Mouse (Mus musculus): ENCODE measurements at regions not wholly inside any gene's neighbourhood (a gene's known extent, or its start where the extent isn't known, plus 50 kb on each side); places are given as distances from the start of the nearest gene placed in this dataset.

DNA sequence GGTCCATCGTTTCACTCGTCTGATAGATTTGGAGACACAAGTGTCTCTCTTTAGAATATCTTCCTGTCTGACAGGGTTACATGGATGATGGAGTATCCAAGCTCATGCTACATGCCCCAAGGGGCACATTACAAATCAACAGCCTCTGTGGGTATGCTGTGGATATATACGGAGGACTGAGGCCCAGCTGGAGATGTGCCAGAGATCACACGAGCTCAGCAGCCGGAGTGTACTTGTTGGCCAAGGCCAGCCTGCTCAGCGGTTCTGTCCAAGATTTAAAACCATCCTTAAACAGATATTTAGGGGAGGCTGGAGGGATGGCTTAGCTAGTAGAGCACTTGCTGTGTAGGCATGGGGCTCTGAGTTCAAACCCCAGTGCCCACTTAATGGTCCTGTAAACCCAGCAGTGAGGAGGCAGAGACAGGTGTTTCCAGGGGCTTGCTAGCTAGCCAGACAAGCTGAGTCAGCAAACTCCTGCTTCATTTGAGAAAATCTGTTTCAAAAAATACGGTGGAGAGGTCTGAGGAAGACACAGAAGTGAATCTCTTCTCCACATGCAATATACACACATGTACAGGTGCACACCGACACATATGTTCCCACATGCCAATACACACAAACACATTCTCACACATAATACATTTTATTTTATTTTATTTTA, 85.6 kb upstream of the Aldh1b1 start:
- no peak for DNase-seq (ENCODE audit: low read depth)

DNA sequence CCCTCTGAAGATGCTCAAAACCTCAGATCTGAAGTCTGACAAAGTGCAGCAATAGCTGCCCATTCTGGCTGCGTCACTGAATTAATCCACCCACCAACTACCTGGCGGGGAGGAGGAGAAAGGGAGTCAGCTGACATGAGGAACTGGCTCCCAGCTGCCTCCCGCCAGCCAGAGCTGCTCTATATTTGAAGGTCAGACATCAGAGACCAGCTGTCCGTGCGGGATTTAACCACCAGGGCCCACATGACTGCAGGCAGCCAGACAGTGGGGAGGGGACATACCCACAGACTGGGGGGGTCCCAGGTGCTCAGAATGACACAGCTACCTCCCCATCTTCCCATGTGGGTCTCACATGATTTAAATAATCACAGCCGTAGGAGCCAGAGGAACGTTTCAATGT, 94.8 kb upstream of the Aldh1b1 start:
- DNase-seq (ENCODE audit: low read depth) = no peak

DNA sequence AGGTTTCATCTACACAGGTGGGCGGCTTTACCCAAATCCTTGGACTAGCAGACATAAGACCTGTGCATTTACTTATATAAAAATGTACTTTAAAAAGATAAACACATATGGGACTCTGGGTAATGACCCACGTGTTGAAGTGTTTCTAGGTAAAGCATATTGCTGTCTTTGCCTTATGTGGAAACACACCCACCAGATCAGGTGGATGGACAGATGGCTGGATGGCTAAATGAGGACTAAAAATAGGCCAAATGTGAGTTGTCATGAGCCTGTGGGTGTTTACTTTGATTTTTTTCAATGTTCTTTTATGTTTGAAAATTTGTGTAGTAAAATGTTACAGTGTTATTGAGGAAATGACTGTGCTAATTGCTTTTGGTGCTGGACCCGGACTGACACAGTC, 99.2 kb upstream of the Aldh1b1 start:
- no peak for DNase-seq (ENCODE audit: low read depth)

DNA sequence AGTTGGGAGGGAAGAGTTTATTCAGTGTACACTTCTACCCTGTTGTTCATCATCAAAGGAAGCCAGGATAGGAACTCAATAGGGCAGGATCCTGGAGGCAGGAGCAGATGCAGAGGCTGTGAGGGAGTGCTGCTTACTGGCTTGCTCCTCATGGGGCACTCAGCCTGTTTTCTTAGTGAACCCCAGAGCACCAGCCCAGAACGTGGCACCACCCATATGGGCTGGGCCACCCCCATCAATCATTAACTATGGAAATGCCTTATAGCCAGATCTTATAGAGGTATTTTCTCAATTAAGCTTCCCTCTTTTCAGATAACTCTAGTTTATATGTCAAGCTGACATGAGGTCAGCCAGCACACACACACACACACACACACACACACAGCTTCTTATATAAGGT, 103.6 kb upstream of the Aldh1b1 start:
- no peak for DNase-seq (ENCODE audit: low read depth)

DNA sequence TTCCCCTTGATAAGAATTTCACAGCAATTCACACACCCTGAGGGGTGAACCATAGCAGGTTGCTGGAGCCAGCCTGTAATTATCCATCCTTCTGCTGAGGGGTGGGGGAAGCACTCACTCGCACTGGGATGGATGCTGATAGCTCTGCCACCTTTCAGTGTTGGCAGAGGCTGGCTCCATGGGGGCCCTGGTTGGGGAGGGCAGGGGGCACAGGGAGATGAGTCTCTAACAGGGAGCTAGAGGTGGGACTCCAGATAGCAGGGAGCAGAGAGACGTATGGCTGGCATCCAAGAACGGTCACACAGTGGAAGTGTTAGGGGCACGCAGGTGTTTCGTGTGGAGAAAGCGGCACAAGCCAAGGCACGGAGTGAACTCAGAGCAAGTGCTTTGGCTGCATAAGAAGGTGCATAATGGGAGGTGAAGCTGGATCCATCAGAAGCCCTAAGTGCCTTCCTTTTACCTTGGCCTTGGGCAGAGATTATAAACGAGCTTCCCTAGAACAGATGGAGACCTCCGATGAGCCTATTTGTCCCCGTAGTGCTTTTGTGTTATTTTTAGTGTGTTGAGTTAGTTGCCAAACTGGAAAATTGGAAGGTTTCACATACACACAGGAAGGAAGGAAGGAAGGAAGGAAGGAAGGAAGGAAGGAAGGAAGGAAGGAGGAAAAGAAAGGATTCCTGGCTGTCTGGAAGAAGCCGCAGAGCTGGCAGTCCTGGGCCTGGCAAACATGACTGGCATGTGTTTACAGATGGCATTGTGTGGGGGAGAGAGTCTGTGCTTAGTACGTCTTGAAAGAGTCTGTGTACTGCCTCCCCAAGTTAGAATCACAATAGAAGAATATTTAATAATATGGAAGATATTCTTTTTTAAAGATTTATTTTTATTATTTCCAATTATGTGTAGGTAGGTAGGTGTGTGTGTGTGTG, 108.6 kb upstream of the Aldh1b1 start:
- no peak for DNase-seq (ENCODE audit: low read depth)

DNA sequence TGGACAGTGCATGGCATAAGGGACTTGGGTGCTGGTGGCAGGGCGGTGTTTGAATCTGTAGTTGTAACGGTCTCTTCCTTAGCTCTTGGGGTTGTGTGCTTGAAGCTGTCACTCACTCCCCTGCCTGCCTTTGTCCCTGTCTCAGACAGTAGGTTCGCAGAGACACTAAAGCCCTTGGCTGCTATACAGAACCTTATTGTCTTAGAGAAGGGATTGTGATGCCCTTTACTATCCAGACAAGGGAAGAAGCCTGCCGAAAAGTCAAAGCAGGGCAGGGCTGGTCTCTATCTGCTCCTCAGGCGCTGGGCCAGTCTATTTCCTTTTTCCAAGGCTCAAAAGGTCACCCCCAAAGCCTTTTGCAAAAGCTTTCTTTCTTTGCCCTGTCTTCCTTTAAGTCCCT, 109.2 kb upstream of the Aldh1b1 start:
- DNase-seq (ENCODE audit: low read depth) = no peak

DNA sequence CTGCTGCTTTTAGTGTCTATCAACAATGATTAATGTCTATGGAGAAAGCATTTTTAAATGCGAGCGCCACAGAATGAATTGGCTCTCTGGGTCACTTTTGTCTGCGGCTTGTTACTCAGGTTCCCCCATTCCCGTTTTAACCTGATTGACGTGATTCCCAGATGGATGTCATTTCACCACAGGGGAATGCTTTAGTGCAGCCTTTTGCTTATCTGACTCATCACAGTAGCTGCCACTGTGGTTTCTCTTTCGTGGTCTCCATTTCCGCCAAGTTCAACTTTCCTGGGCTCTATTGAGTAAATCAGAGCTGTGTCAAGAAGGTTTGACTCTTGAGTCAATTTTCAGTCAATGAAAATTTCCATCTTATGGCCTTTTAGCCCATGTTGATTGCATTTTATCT, 110.6 kb upstream of the Aldh1b1 start:
- no peak for DNase-seq (ENCODE audit: low read depth)

DNA sequence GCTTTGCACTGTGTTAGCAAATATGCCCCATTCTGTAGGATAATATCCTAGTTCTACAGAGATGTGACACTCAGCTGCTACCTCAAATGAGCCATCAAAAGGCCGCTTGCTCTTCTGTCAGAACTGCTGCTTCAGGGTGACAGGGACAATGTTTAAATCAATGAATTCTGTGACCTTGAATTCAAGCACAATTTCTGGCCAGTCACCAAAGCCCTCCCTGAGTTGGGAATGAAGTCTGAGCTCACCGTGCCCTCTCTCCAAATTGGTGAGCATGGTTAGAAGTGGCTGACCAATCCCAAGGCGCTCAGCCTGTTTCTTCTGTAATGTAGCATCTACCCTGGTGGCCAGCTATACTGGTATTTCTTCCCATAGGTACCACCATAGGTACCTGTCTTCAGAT, 113.8 kb upstream of the Aldh1b1 start:
- no peak for DNase-seq (ENCODE audit: low read depth)

DNA sequence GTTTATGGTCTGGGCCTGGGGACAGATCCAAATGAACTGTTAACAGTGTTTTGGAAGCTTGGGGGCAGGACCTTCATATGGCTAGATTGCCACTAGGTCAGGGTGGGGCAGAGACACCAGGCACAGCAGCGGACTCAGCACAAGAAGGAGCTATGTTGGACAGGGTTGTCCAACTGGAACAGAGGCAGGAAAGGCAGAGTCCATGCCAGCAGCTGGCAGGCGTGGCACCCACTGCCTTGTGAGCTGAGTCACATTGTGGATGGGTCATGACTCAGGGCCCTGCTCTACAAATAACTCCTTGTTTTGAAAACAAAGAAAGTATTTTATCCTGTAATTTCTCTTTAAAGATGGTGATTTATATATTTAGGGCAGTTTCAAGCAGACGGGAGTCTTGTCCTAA, 115.6 kb upstream of the Aldh1b1 start:
- DNase-seq (ENCODE audit: low read depth) = no peak

DNA sequence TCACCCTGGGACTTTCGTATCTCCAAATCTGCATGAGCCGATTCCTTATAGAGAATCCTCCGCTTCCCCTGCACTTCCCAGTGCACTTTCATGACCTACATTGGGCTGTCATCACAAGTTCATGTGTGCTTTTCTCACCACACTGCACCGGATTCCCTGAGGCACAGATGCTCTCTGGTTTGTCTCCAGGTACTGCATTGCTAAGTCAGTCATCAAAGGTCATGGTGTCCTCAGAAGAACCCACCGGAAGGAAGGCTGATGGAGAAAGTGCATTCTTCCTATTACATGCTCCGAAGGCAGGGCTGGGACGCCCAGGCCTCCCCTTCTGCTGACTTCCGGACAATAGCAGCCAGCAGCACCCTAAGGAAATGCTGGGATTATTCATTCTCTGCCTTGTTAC, 116.1 kb upstream of the Aldh1b1 start:
- DNase-seq (ENCODE audit: low read depth) = no peak

DNA sequence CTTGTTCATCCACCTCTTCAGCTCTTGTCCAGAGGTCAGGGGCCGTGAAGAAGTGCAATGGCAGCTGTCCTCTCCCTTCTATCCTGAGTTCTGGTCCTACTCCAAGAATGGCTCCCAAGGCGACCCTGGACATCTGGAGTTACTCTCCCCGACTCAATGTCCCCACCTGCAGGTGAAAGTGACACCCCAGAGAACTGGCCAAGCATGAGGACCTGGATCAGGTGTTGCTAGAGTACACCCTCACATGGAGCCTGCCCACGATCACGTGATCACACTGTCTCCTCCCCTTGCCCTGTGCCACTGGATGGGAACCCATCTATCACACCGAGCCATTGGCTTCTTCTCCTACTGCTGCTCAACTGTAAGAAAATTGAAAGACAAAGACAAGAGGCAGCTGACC, 122.7 kb upstream of the Aldh1b1 start:
- DNase-seq (ENCODE audit: low read depth) = no peak

DNA sequence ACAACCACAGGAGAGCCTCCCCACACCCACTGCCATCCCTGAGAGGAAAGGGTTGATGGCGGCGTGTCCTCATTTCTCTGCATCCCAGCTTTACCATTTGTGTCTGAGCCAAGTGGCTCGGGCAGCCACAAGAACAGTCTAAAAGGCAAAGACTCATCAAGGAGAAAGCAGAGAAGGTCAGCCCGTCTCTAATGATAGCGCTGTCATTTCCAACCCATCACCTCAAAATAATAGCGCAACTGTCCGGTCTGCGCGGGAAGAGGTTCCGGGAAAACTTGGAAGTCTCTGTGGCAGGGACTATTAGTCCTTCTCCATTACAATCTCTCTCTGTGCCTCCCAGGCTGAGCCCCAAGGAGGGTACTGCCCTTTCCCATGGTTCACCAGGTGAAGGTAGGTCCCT, 124.5 kb upstream of the Aldh1b1 start:
- no peak for DNase-seq (ENCODE audit: low read depth)

DNA sequence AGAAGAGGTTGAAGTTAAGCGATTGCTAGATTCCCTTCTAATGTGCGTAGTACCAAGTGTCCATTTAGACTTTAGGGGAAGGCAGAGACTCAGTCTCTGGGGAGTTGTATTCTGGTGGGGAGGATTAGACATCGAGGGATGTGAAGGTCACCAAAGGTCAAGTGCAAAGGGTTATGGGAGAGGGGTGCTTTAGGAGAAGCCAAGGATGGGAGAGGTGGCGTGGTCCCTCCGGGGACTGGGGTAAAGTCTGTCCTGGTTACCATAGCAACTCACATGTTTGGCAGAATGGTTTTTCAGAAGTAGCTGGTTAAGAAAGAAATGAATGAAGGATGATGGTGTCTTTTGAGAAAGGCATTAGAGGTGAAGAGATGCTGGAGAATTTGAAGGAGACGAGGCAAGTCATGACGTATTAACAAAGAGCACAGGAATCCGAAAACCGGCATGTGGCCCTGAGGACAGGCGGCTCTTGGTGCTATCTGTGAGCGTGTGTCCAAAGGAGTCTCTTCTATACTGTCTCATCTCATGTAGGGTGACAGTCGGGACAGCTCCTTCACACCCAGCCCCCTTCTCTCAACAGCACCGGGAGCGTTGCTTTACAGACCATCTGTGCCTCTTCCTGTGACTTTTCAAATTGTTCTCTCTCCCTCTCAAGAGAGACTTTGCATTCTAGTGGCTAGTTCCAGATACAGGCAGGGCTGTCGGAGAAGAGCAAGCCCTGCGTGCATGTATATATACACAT, 125.6 kb upstream of the Aldh1b1 start:
- no peak for DNase-seq (ENCODE audit: low read depth)

DNA sequence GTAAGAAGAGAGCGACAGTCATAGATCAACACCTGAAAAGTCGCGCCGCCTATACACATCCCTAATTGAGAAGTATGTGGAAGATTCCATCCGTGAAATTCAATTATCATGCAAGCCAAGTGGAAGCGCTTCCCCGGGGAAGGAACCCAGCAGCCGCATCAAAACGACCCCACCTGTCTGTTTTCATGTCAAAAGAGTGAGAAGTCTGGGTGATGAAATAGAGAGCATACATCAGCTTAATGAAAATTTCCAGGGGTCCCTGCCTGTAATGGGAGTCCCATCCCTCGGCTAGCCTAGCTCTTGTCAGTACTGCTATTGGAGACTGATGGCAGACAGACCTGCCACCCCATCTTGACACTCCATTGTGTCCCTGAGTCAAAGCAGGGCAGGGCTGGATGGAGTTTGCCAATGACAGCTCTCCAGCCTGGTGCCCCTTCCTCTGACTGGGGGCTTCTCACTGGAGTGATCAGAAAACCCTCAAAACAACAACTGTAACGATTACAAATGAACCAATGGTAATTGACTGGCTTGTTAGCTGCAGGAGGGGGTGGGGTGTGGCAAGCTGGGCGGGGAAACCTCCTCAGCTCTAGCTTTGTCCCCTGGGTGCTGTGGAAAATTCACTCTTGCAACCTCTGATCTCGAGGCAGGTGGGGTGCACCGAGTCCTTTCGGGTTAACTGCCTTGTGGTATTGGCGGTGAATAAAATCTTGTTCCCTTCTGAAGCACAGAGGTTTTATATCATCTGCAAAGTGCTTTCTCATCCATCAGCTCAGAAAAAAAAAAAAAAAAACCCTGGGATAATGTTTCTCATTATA, 126.4 kb upstream of the Aldh1b1 start:
- no peak for DNase-seq (ENCODE audit: low read depth)

DNA sequence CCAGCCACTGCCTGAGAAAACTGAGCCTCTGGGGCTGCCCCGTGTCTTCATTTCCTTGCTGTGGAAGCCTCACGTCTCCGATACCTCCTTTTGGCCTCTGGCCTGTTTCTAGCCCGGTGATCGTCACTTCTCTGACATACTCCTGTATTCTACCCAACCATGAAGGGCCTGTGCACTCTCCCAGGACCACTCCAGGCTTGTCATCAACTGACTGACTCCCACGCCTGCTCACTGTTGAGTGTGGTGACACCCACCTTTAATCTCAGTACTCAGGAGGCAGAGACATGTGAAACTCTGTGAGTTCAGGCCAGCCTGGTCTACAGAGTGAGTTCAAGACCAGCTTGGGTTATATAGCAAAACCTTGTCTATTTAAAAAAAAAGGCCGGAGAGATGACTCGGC, 132.1 kb upstream of the Shb start:
- no peak for DNase-seq (ENCODE audit: low read depth)

DNA sequence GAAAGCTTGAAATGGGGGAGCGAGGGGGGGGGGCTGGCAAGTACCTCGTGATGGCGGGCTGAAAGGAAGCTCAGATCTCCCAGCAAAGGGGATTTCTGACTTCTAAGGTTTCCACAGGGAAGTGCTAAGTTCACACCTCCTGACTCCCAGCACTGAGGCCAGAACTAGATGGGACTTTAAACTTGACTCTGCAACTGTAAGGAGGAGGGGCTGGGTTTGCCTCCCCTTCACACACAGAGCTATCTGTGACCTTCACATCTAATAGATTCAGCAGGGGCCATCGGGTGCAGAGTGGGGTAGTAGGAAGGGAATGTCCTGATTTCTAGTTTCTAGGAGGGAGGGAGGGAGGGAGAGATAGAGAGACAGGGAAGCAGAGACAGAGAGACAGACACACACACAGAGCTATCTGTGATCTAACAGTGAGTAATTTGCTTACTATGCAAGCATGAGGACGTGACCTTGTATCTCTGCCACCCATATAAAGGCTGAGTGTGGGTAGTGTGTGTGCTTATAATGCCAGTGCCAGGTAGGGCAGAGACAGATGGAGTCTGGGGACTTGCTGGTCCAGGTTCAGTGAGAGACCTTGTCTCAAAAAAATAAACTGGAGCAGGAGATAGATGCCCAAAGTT, 125.2 kb upstream of the Shb start:
- DNase-seq (ENCODE audit: low read depth) = no peak

DNA sequence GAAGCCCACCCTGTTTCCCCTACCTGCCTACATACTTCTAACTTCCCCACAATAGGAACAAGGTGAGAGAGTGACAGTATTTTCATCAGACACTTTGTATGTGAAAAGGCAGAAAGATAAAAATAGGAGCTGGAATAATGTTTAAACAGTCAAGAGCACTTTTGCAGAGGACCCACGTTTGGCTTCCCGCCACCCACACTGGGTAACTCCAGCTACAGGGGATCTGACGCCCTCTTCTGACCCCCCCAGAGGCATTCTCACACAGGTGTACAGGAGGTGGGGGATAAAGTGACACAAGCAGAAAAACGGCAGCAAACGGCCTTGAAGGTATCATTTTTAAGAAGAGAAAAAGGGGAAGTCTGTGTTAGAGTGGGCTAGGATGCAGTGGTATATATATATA, 123.5 kb upstream of the Shb start:
- no peak for DNase-seq (ENCODE audit: low read depth)

DNA sequence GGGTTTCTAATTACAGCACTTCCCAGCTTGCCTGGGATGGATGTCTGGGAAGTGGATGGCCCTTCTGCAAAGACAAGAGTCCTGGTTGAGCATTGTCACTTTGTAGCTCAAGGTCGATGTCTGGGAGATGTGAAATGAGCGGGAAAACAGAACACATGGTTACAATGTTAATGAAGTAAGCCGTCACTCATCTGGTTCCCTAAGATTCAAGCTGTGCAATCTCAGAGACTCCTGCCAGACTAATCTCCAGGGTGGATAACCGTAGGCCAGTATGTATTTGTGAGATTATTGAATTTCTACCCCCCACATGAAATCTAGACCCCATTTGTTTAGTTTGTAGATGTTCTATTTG, 122.5 kb upstream of the Shb start:
- no peak for DNase-seq (ENCODE audit: low read depth)

DNA sequence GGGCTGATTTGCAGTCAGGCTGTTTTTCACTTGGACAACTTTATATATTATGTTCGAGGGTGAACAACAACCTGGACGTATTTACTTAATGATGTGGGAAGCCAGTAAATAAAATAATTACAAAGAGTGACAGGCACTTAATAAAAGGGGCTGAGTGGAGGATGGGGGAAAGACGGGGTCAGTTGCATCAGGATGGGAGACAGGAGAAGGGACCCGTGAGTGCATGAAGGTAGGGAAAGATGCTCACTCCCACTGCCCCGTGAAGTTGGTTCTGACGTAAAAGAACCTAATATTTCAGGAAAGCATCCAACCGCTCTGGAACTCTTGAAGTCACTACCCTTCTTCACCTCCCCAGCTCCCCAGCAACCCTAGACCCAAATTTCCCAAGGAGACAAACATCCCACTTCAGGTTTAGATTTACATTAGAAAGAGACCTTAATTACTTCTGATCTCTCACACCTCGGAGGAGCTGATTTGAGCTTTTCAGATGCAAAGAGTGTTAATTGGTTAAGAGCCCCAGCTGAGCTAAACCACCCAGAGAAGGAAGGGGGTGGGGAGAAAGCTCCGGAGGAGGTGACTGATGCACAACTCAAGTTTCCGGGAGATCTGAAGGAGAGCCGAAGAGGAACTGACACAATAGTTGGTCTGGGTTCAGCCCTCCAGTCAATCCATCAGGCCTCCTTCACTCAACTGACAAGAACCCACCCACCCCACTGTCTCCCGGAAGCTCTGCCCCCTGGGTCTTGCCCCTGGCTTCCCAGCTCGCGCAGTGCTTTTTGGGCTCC, 121.9 kb upstream of the Shb start:
- DNase-seq (ENCODE audit: low read depth) = no peak

DNA sequence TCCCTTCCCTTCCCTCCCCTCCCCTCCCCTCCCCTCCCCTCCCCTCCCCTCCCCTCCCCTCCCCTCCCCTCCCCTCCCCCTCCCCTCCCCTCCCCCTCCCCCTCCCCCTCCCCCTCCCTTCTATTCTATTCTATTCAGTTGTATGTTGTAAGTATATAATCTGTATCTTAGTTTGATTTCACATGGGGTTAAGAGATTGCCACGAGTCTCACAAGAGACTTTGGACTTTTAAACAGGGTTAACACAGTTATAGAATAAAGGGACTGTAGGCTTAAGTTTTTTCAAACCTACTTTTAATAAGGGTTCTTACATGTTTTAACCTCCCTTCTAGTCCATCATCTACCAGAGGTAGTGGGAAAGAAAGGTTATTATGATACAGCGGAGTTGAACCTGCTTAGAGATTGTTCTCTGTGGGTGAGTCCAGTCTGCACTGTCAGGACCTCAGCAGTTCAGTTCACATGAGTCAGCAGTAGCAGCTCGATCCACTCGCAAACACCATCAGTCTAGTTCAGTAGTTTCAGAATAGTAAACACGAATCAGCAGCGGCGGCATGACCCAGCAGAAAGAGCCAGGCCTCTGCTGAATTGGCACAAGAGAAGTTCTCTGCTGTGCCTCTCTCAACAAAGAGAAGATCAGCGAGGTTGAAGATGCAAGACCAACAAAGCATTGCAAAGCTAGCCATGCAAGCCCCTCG, 116.8 kb upstream of the Shb start:
- no peak for DNase-seq (ENCODE audit: low read depth)

Measured in gonadal fat pad, adult 2 months (tissue).